Mouse (Mus musculus): ENCODE results near the gene Tspan9. TPM values are rescaled to one million over a fixed set of nuclear protein-coding genes. Genes with fewer than 3 reads are reported as not detected.
A peak's percentile ranks its signal among the peaks of the same experiment; 100 is the strongest.

The Tspan9 gene
- polyA plus RNA-seq, 1 experiment from 2014 or later = 102 TPM

- Histone ChIP-seq H3K9me3 (replicated peaks; ENCODE audit: low read length) (no peaks in the 10 kb centered on the region), H3K4me1 (replicated peaks; ENCODE audit: insufficient read depth, low read length) (no peaks in the 10 kb centered on the region), H3K27me3 (ENCODE audit: insufficient read depth, low read length) (no peaks in the 10 kb centered on the region), H3K9ac (ENCODE audit: low read depth, low read length) (no peak overlapping the region), H3K4me2 (ENCODE audit: low read length) (no peak overlapping the region), H3K36me3 (ENCODE audit: insufficient read depth, low read length) (no peaks in the 10 kb centered on the region), H3K27ac (no peak overlapping the region), H3K4me3 (replicated peaks; ENCODE audit: low read depth, low read length) (no peak overlapping the region)
- ATAC-seq (replicated peaks; ENCODE audit: low FRiP score, low read depth) (0 out of 2 replicates have a peak, but pooled peaks have one; percentile 47), DNase-seq (ENCODE audit: low spot score) (peak; percentile 53)
- TF ChIP-seq CTCF (IDR thresholded peaks at IDR 0.05; ENCODE audit: low read depth) = peak; percentile 66
- WGBS = 48% methylated on average over 6 of the region's 6 CpGs
Observed at GRCm38 (mm10) chr6:128168785-128169679, 25.6 kb upstream of the Tspan9 start.

- H3K27me3 ChIP-seq (ENCODE audit: insufficient read depth, low read length) = no peaks in the 10 kb centered on the region
- H3K27ac ChIP-seq = no peak overlapping the region
- no peaks in the 10 kb centered on the region for H3K36me3 ChIP-seq (ENCODE audit: insufficient read depth, low read length)
- no peak for DNase-seq (ENCODE audit: low spot score)
- TF ChIP-seq CTCF (IDR thresholded peaks at IDR 0.05; ENCODE audit: low read depth) = no peak
- no peak overlapping the region for H3K4me2 ChIP-seq (ENCODE audit: low read length)
- no peak for ATAC-seq (replicated peaks; ENCODE audit: low FRiP score, low read depth)
- no peaks in the 10 kb centered on the region for H3K4me1 ChIP-seq (replicated peaks; ENCODE audit: insufficient read depth, low read length)
- 52% methylated on average over 2 of the region's 2 CpGs for WGBS
- no peaks in the 10 kb centered on the region for H3K9me3 ChIP-seq (replicated peaks; ENCODE audit: low read length)
- no peak overlapping the region for H3K4me3 ChIP-seq (replicated peaks; ENCODE audit: low read depth, low read length)
- no peak overlapping the region for H3K9ac ChIP-seq (ENCODE audit: low read depth, low read length)
Observed at GRCm38 (mm10) chr6:128165564-128165963, 22.2 kb upstream of the Tspan9 start.

GRCm38 (mm10) chr6:128164632-128165031 lies 21.2 kb upstream of the Tspan9 start:
- H3K9ac ChIP-seq (ENCODE audit: low read depth, low read length) = no peak overlapping the region
- no peak for TF ChIP-seq CTCF (IDR thresholded peaks at IDR 0.05; ENCODE audit: low read depth)
- no peak for DNase-seq (ENCODE audit: low spot score)
- no peak overlapping the region for H3K4me2 ChIP-seq (ENCODE audit: low read length)
- H3K27ac ChIP-seq = no peak overlapping the region
- H3K4me3 ChIP-seq (replicated peaks; ENCODE audit: low read depth, low read length) = no peak overlapping the region
- H3K4me1 ChIP-seq (replicated peaks; ENCODE audit: insufficient read depth, low read length) = no peaks in the 10 kb centered on the region
- 88% methylated on average over 8 of the region's 8 CpGs for WGBS
- no peaks in the 10 kb centered on the region for H3K36me3 ChIP-seq (ENCODE audit: insufficient read depth, low read length)
- no peaks in the 10 kb centered on the region for H3K27me3 ChIP-seq (ENCODE audit: insufficient read depth, low read length)
- H3K9me3 ChIP-seq (replicated peaks; ENCODE audit: low read length) = no peaks in the 10 kb centered on the region
- ATAC-seq (replicated peaks; ENCODE audit: low FRiP score, low read depth) = no peak

GRCm38 (mm10) chr6:128159092-128159491 lies 15.7 kb upstream of the Tspan9 start:
- no peak for ATAC-seq (replicated peaks; ENCODE audit: low FRiP score, low read depth)
- Histone ChIP-seq H3K27ac (no peak overlapping the region), H3K27me3 (ENCODE audit: insufficient read depth, low read length) (no peaks in the 10 kb centered on the region), H3K9ac (ENCODE audit: low read depth, low read length) (no peak overlapping the region), H3K9me3 (replicated peaks; ENCODE audit: low read length) (no peaks in the 10 kb centered on the region), H3K4me2 (ENCODE audit: low read length) (no peak overlapping the region), H3K4me1 (replicated peaks; ENCODE audit: insufficient read depth, low read length) (no peaks in the 10 kb centered on the region), H3K4me3 (replicated peaks; ENCODE audit: low read depth, low read length) (no peak overlapping the region), H3K36me3 (ENCODE audit: insufficient read depth, low read length) (no peaks in the 10 kb centered on the region)
- WGBS = 92% methylated on average over 6 of the region's 6 CpGs
- DNase-seq (ENCODE audit: low spot score) = no peak
- no peak for TF ChIP-seq CTCF (IDR thresholded peaks at IDR 0.05; ENCODE audit: low read depth)

GRCm38 (mm10) chr6:128158031-128158430 lies 14.6 kb upstream of the Tspan9 start:
- H3K9ac ChIP-seq (ENCODE audit: low read depth, low read length) = no peak overlapping the region

GRCm38 (mm10) chr6:128156476-128156875 lies 13.1 kb upstream of the Tspan9 start:
- H3K27me3 ChIP-seq (ENCODE audit: insufficient read depth, low read length) = no peaks in the 10 kb centered on the region
- WGBS = 73% methylated on average over 4 of the region's 4 CpGs
- no peak for TF ChIP-seq CTCF (IDR thresholded peaks at IDR 0.05; ENCODE audit: low read depth)

More at GRCm38 (mm10) chr6:128158031-128158430, 14.6 kb upstream of the Tspan9 start:
- Histone ChIP-seq H3K4me2 (ENCODE audit: low read length) (no peak overlapping the region), H3K36me3 (ENCODE audit: insufficient read depth, low read length) (no peaks in the 10 kb centered on the region), H3K9me3 (replicated peaks; ENCODE audit: low read length) (no peaks in the 10 kb centered on the region), H3K27me3 (ENCODE audit: insufficient read depth, low read length) (no peaks in the 10 kb centered on the region), H3K4me3 (replicated peaks; ENCODE audit: low read depth, low read length) (no peak overlapping the region), H3K27ac (no peak overlapping the region), H3K4me1 (replicated peaks; ENCODE audit: insufficient read depth, low read length) (no peaks in the 10 kb centered on the region)
- 49% methylated on average over 12 of the region's 12 CpGs for WGBS
- no peak for ATAC-seq (replicated peaks; ENCODE audit: low FRiP score, low read depth)
- DNase-seq (ENCODE audit: low spot score) = no peak
- no peak for TF ChIP-seq CTCF (IDR thresholded peaks at IDR 0.05; ENCODE audit: low read depth)

More at GRCm38 (mm10) chr6:128156476-128156875, 13.1 kb upstream of the Tspan9 start:
- no peak overlapping the region for H3K4me2 ChIP-seq (ENCODE audit: low read length)
- DNase-seq (ENCODE audit: low spot score) (no peak), ATAC-seq (replicated peaks; ENCODE audit: low FRiP score, low read depth) (no peak)
- no peaks in the 10 kb centered on the region for H3K36me3 ChIP-seq (ENCODE audit: insufficient read depth, low read length)
- H3K9me3 ChIP-seq (replicated peaks; ENCODE audit: low read length) = no peaks in the 10 kb centered on the region
- no peak overlapping the region for H3K4me3 ChIP-seq (replicated peaks; ENCODE audit: low read depth, low read length)
- no peak overlapping the region for H3K9ac ChIP-seq (ENCODE audit: low read depth, low read length)
- no peak overlapping the region for H3K27ac ChIP-seq
- no peaks in the 10 kb centered on the region for H3K4me1 ChIP-seq (replicated peaks; ENCODE audit: insufficient read depth, low read length)

Data from kidney, postnatal 0 days (tissue).